Mouse (Mus musculus): ENCODE results near the gene Rapgef3. TPM values are rescaled to one million over a fixed set of nuclear protein-coding genes. Genes with fewer than 3 reads are reported as not detected.

The Rapgef3 gene
- polyA plus RNA-seq (2016; fragmentation: Nextera tagmentation; extraction: Ambion mirVana) = 10.1 and 11.1 TPM in 2 replicates

- peaks cover 36% of the 10 kb centered on the region for H3K27me3 ChIP-seq
- H3K27ac ChIP-seq = peak within 1 kb of the TSS; percentile 50; the same call in 1 of the 2 replicates
- H3K36me3 ChIP-seq = no peaks in the 10 kb centered on the region
- peaks cover 49% of the 10 kb centered on the region for H3K4me1 ChIP-seq (replicated peaks)
- H3K4me2 ChIP-seq = peak within 1 kb of the TSS; percentile 78
- under 1% methylated on average over 43 of the region's 44 CpGs for WGBS
- peak within 1 kb of the TSS; percentile 43 for H3K4me3 ChIP-seq (replicated peaks)
- peak; percentile 82 for ATAC-seq (ENCODE audit: insufficient number of reproducible peaks, insufficient read depth, low FRiP score, low TSS enrichment, low read depth)
- peak within 1 kb of the TSS; percentile 75 for H3K9ac ChIP-seq (replicated peaks)
- no peaks in the 10 kb centered on the region for H3K9me3 ChIP-seq
These were observed at the start of gene Rapgef3 for GRCm38 (mm10) chr15:97767280-97768186. Gene Rapgef3, minus strand, starts transcription at chr15:97767972.

- H3K27me3 ChIP-seq = no peaks in the 10 kb centered on the region
- no peaks in the 10 kb centered on the region for H3K9me3 ChIP-seq
- no peak overlapping the region for H3K9ac ChIP-seq (replicated peaks)
- H3K27ac ChIP-seq = no peak overlapping the region
- ATAC-seq (ENCODE audit: insufficient number of reproducible peaks, insufficient read depth, low FRiP score, low TSS enrichment, low read depth) = no peak
- WGBS = 90% methylated on average over 14 of the region's 17 CpGs
- peaks cover 48% of the 10 kb centered on the region for H3K4me1 ChIP-seq (replicated peaks)
- H3K36me3 ChIP-seq = peaks cover 4% of the 10 kb centered on the region
- H3K4me2 ChIP-seq = no peak overlapping the region
- H3K4me3 ChIP-seq (replicated peaks) = no peak overlapping the region
These were observed 48.6 kb upstream of the Rapgef3 start for GRCm38 (mm10) chr15:97816199-97816994.

GRCm38 (mm10) chr15:97815254-97815653, 47.5 kb upstream of the Rapgef3 start:
- ATAC-seq (ENCODE audit: insufficient number of reproducible peaks, insufficient read depth, low FRiP score, low TSS enrichment, low read depth) = no peak
- WGBS = 92% methylated on average over 4 of the region's 4 CpGs
- peaks cover 12% of the 10 kb centered on the region for H3K36me3 ChIP-seq
- no peaks in the 10 kb centered on the region for H3K9me3 ChIP-seq
- H3K4me2 ChIP-seq = no peak overlapping the region
- H3K4me3 ChIP-seq (replicated peaks) = no peak overlapping the region
- H3K27me3 ChIP-seq = no peaks in the 10 kb centered on the region
- H3K27ac ChIP-seq = no peak overlapping the region
- H3K9ac ChIP-seq (replicated peaks) = no peak overlapping the region
- H3K4me1 ChIP-seq (replicated peaks) = peaks cover 38% of the 10 kb centered on the region

- H3K9ac ChIP-seq (replicated peaks) = no peak overlapping the region; the same call in 1 of the 2 replicates
- peaks cover 33% of the 10 kb centered on the region for H3K4me1 ChIP-seq (replicated peaks)
- H3K4me3 ChIP-seq (replicated peaks) = no peak overlapping the region
- WGBS = 55% methylated on average over 5 of the region's 5 CpGs
- H3K36me3 ChIP-seq = peaks cover 17% of the 10 kb centered on the region
- H3K4me2 ChIP-seq = no peak overlapping the region
- H3K27me3 ChIP-seq = no peaks in the 10 kb centered on the region
- ATAC-seq (ENCODE audit: insufficient number of reproducible peaks, insufficient read depth, low FRiP score, low TSS enrichment, low read depth) = no peak
- no peaks in the 10 kb centered on the region for H3K9me3 ChIP-seq
- 0 out of 2 replicates have a peak overlapping the region, but pooled peaks have one; percentile 53 for H3K27ac ChIP-seq
These were observed 46.9 kb upstream of the Rapgef3 start for GRCm38 (mm10) chr15:97814703-97815102.

- no peak for ATAC-seq (ENCODE audit: insufficient number of reproducible peaks, insufficient read depth, low FRiP score, low TSS enrichment, low read depth)
- Histone ChIP-seq H3K9ac (replicated peaks) (no peak overlapping the region; the same call in 1 of the 2 replicates), H3K4me1 (replicated peaks) (peaks cover 32% of the 10 kb centered on the region), H3K27ac (0 out of 2 replicates have a peak overlapping the region, but pooled peaks have one; percentile 35), H3K4me2 (no peak overlapping the region), H3K4me3 (replicated peaks) (no peak overlapping the region), H3K27me3 (no peaks in the 10 kb centered on the region), H3K9me3 (no peaks in the 10 kb centered on the region), H3K36me3 (peaks cover 28% of the 10 kb centered on the region)
- 62% methylated on average over 21 of the region's 21 CpGs for WGBS
These were observed 45.9 kb upstream of the Rapgef3 start for GRCm38 (mm10) chr15:97813452-97814204.

DNA sequence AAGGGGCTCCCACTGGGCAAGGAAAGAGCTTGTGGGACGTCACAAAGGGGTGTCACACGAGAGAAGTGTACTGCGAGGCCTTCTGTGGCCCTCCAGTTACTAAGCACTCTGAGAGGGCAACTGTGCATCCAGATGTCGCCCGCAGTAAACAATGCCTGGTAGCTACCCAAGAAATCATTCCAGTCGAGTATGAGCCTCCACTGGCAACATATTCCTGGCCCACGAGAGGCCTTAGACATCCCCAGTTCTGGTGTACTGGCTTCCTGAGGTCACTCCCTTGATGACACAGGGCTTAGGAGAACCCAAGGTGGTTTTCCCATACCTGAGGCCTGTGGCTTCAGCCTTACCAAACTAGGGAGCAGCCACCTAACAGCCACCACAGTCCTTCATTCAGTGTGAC, 45.1 kb upstream of the Rapgef3 start:
- Histone ChIP-seq H3K27ac (no peak overlapping the region), H3K36me3 (peaks cover 36% of the 10 kb centered on the region), H3K27me3 (no peaks in the 10 kb centered on the region), H3K9ac (replicated peaks) (no peak overlapping the region), H3K4me2 (no peak overlapping the region), H3K9me3 (no peaks in the 10 kb centered on the region), H3K4me1 (replicated peaks) (peaks cover 32% of the 10 kb centered on the region), H3K4me3 (replicated peaks) (no peak overlapping the region)
- WGBS = 76% methylated on average over 7 of the region's 7 CpGs
- no peak for ATAC-seq (ENCODE audit: insufficient number of reproducible peaks, insufficient read depth, low FRiP score, low TSS enrichment, low read depth)

DNA sequence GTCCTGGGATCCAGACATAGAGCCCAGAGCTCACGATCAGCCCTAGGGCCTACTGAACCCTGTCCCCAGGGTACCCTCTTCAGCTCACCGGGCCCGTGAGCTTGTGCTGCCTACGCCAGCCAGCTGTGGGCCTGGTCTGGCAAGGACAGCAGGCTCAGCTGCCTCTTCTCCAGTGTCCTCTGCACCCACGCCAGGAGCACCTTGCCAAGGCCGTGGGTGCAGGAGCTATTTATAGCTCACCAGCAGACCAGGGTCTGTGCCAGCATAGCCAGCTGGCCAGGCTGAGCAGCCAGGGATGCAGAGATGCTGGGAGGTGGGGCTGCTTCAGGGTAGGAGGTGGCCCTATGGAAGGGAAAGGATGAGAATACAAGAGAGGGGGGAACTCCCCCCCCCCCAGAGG, 44.4 kb upstream of the Rapgef3 start:
- Histone ChIP-seq H3K36me3 (peaks cover 43% of the 10 kb centered on the region), H3K4me3 (replicated peaks) (no peak overlapping the region), H3K9ac (replicated peaks) (no peak overlapping the region), H3K27me3 (no peaks in the 10 kb centered on the region), H3K9me3 (no peaks in the 10 kb centered on the region), H3K4me1 (replicated peaks) (peaks cover 32% of the 10 kb centered on the region), H3K4me2 (no peak overlapping the region), H3K27ac (no peak overlapping the region)
- WGBS = 86% methylated on average over 6 of the region's 6 CpGs
- ATAC-seq (ENCODE audit: insufficient number of reproducible peaks, insufficient read depth, low FRiP score, low TSS enrichment, low read depth) = no peak

- WGBS = 87% methylated on average over 9 of the region's 9 CpGs
- Histone ChIP-seq H3K4me2 (no peak overlapping the region), H3K36me3 (peaks cover 51% of the 10 kb centered on the region), H3K4me1 (replicated peaks) (peaks cover 32% of the 10 kb centered on the region), H3K27me3 (no peaks in the 10 kb centered on the region), H3K9me3 (no peaks in the 10 kb centered on the region), H3K4me3 (replicated peaks) (no peak overlapping the region), H3K27ac (no peak overlapping the region), H3K9ac (replicated peaks) (no peak overlapping the region)
- no peak for ATAC-seq (ENCODE audit: insufficient number of reproducible peaks, insufficient read depth, low FRiP score, low TSS enrichment, low read depth)
These were observed 43.5 kb upstream of the Rapgef3 start for GRCm38 (mm10) chr15:97811307-97811706.

DNA sequence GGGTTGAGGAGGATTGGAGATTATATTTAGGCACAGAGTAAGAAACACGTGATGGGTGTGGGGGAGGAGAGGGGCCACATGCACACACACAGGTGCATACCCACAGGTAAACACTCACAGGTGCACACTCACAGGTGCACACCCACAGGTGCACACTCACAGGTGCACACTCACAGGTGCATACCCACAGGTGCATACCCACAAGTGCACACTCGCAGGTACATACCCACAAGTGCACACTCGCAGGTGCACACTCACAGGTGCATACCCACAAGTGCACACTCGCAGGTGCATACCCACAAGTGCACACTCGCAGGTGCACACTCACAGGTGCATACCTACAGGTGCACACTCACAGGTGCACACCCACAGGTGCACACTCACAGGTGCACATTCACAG, 42.6 kb upstream of the Rapgef3 start:
- Histone ChIP-seq H3K9me3 (no peaks in the 10 kb centered on the region), H3K4me3 (replicated peaks) (no peak overlapping the region), H3K4me1 (replicated peaks) (peaks cover 32% of the 10 kb centered on the region), H3K27ac (no peak overlapping the region), H3K27me3 (no peaks in the 10 kb centered on the region), H3K36me3 (peaks cover 55% of the 10 kb centered on the region), H3K9ac (replicated peaks) (no peak overlapping the region), H3K4me2 (no peak overlapping the region)
- 91% methylated on average over 5 of the region's 5 CpGs for WGBS
- ATAC-seq (ENCODE audit: insufficient number of reproducible peaks, insufficient read depth, low FRiP score, low TSS enrichment, low read depth) = no peak

GRCm38 (mm10) chr15:97809942-97810341, 42.2 kb upstream of the Rapgef3 start:
- Histone ChIP-seq H3K4me1 (replicated peaks) (peaks cover 28% of the 10 kb centered on the region), H3K27me3 (no peaks in the 10 kb centered on the region), H3K4me2 (no peak overlapping the region), H3K36me3 (peaks cover 57% of the 10 kb centered on the region), H3K27ac (no peak overlapping the region), H3K4me3 (replicated peaks) (no peak overlapping the region), H3K9ac (replicated peaks) (no peak overlapping the region), H3K9me3 (no peaks in the 10 kb centered on the region)
- 88% methylated on average over 5 of the region's 5 CpGs for WGBS
- ATAC-seq (ENCODE audit: insufficient number of reproducible peaks, insufficient read depth, low FRiP score, low TSS enrichment, low read depth) = no peak

All from limb, embryonic 12.5 days (tissue).